Mouse (Mus musculus): ENCODE measurements around the gene Gan. TPM values are rescaled to one million over a fixed set of nuclear protein-coding genes. Genes with fewer than 3 reads are reported as not detected.

Gene Gan
- polyA plus RNA-seq, 2 experiments = 0.62 to 1.6 TPM

- H3K9ac ChIP-seq (replicated peaks) = peak within 1 kb of the TSS; percentile 80
- no peaks in the 10 kb centered on the region for H3K9me3 ChIP-seq (ENCODE audit: control insufficient read depth, low read length)
- WGBS (ENCODE audit: insufficient replicate concordance) = under 1% methylated on average over 65 of the region's 65 CpGs
- no peaks in the 10 kb centered on the region for H3K27me3 ChIP-seq (ENCODE audit: control insufficient read depth, insufficient read depth, low read length)
- DNase-seq (ENCODE audit: low read depth in 3 of 3, low spot score in 3 of 3) (peak in 1 of 3 experiments; percentile 37), ATAC-seq (ENCODE audit: insufficient read depth) (peak; percentile 40)
- TF ChIP-seq CTCF (IDR thresholded peaks at IDR 0.05; ENCODE audit: low read depth) = no peak
- TF ChIP-seq EP300 (IDR thresholded peaks at IDR 0.05; ENCODE audit: low read depth) = no peak
- H3K4me2 ChIP-seq (ENCODE audit: low read depth) = peak within 1 kb of the TSS; percentile 88
- H3K4me1 ChIP-seq (replicated peaks; ENCODE audit: control insufficient read depth in 2 of 2, insufficient read depth in 2 of 2, low read length in 1 of 2) = peaks cover 20 to 37% of the 10 kb centered on the region in 2 experiments
- peak within 1 kb of the TSS; percentile 59 for H3K27ac ChIP-seq
- peak within 1 kb of the TSS; percentile 80 for H3K4me3 ChIP-seq (ENCODE audit: insufficient read depth in 1 of 2, low read depth in 2 of 2, low read length in 2 of 2)
- H3K36me3 ChIP-seq (replicated peaks; ENCODE audit: control insufficient read depth, insufficient read depth, low read depth) = no peaks in the 10 kb centered on the region
Observed at GRCm38 (mm10) chr8:117257029-117257820, 99.3 kb downstream of the Gan start, which contains the start of gene Cmip. Gene Cmip, plus strand, starts transcription at chr8:117257064.

- TF ChIP-seq EP300 (IDR thresholded peaks at IDR 0.05; ENCODE audit: low read depth) (no peak), CTCF (IDR thresholded peaks at IDR 0.05; ENCODE audit: low read depth) (no peak)
- no peak for ATAC-seq (ENCODE audit: insufficient read depth)
- Histone ChIP-seq H3K4me3 (ENCODE audit: insufficient read depth in 1 of 2, low read depth in 2 of 2, low read length in 2 of 2) (peak overlapping the region; percentile 80), H3K4me1 (replicated peaks; ENCODE audit: control insufficient read depth in 2 of 2, insufficient read depth in 2 of 2, low read length in 1 of 2) (peaks cover 27 to 42% of the 10 kb centered on the region in 2 experiments), H3K4me2 (ENCODE audit: low read depth) (peak overlapping the region; percentile 88), H3K9me3 (ENCODE audit: control insufficient read depth, low read length) (no peaks in the 10 kb centered on the region), H3K36me3 (replicated peaks; ENCODE audit: control insufficient read depth, insufficient read depth, low read depth) (no peaks in the 10 kb centered on the region), H3K27ac (peak overlapping the region; percentile 59), H3K9ac (replicated peaks) (peak overlapping the region; percentile 80), H3K27me3 (ENCODE audit: control insufficient read depth, insufficient read depth, low read length) (no peaks in the 10 kb centered on the region)
- no peak for DNase-seq (ENCODE audit: low read depth in 3 of 3, low spot score in 3 of 3)
- under 1% methylated on average over 22 of the region's 22 CpGs for WGBS (ENCODE audit: insufficient replicate concordance)
Observed at GRCm38 (mm10) chr8:117257821-117258575, 100.1 kb downstream of the Gan start.

GRCm38 (mm10) chr8:117258576-117259040 is 100.7 kb downstream of the Gan start:
- 30% methylated on average over 6 of the region's 6 CpGs for WGBS (ENCODE audit: insufficient replicate concordance)
- H3K9ac ChIP-seq (replicated peaks) = peak overlapping the region; percentile 80
- H3K4me3 ChIP-seq (ENCODE audit: insufficient read depth in 1 of 2, low read depth in 2 of 2, low read length in 2 of 2) = peak overlapping the region; percentile 80
- H3K4me2 ChIP-seq (ENCODE audit: low read depth) = peak overlapping the region; percentile 88
- H3K36me3 ChIP-seq (replicated peaks; ENCODE audit: control insufficient read depth, insufficient read depth, low read depth) = no peaks in the 10 kb centered on the region
- DNase-seq (ENCODE audit: low read depth in 3 of 3, low spot score in 3 of 3) (no peak), ATAC-seq (ENCODE audit: insufficient read depth) (no peak)
- H3K27me3 ChIP-seq (ENCODE audit: control insufficient read depth, insufficient read depth, low read length) = no peaks in the 10 kb centered on the region
- no peaks in the 10 kb centered on the region for H3K9me3 ChIP-seq (ENCODE audit: control insufficient read depth, low read length)
- peaks cover 33 to 48% of the 10 kb centered on the region in 2 experiments for H3K4me1 ChIP-seq (replicated peaks; ENCODE audit: control insufficient read depth in 2 of 2, insufficient read depth in 2 of 2, low read length in 1 of 2)
- TF ChIP-seq CTCF (IDR thresholded peaks at IDR 0.05; ENCODE audit: low read depth) (no peak), EP300 (IDR thresholded peaks at IDR 0.05; ENCODE audit: low read depth) (no peak)
- peak overlapping the region; percentile 59 for H3K27ac ChIP-seq

GRCm38 (mm10) chr8:117259431-117260001 is 101.6 kb downstream of the Gan start:
- peak overlapping the region; percentile 80; a peak in 3 of 4 replicates for H3K4me3 ChIP-seq (ENCODE audit: insufficient read depth in 1 of 2, low read depth in 2 of 2, low read length in 2 of 2)
- peaks cover 35 to 50% of the 10 kb centered on the region in 2 experiments for H3K4me1 ChIP-seq (replicated peaks; ENCODE audit: control insufficient read depth in 2 of 2, insufficient read depth in 2 of 2, low read length in 1 of 2)
- no peaks in the 10 kb centered on the region for H3K36me3 ChIP-seq (replicated peaks; ENCODE audit: control insufficient read depth, insufficient read depth, low read depth)
- no peak for TF ChIP-seq EP300 (IDR thresholded peaks at IDR 0.05; ENCODE audit: low read depth)
- no peak for TF ChIP-seq CTCF (IDR thresholded peaks at IDR 0.05; ENCODE audit: low read depth)
- peak overlapping the region; percentile 88 for H3K4me2 ChIP-seq (ENCODE audit: low read depth)
- no peaks in the 10 kb centered on the region for H3K9me3 ChIP-seq (ENCODE audit: control insufficient read depth, low read length)
- DNase-seq (ENCODE audit: low read depth in 3 of 3, low spot score in 3 of 3) (no peak), ATAC-seq (ENCODE audit: insufficient read depth) (no peak)
- H3K27me3 ChIP-seq (ENCODE audit: control insufficient read depth, insufficient read depth, low read length) = no peaks in the 10 kb centered on the region
- peak overlapping the region; percentile 80 for H3K9ac ChIP-seq (replicated peaks)
- H3K27ac ChIP-seq = no peak overlapping the region
- 66% methylated on average over 11 of the region's 11 CpGs for whole genome bisulfite sequencing (ENCODE audit: insufficient replicate concordance)
